Mouse (Mus musculus) gastrocnemius, postnatal 10 days (tissue): Measurements from ENCODE around the gene Lrrc30. TPM values are rescaled to one million over a fixed set of nuclear protein-coding genes. Genes with fewer than 3 reads are reported as not detected.

Source experiments
- DNase-seq: peaks from one replicate; pipeline ENCODE4 v3.0.0; 2021; ENCODE audit warnings: mixed read lengths
- long read RNA-seq, 2 experiments: library from polyadenylated mRNA; stranded (forward); transcript quantifications; one replicate each; pipeline ENCODE4 v2.0.0; 2021
- total RNA-seq, 2 experiments: library from RNA; stranded (reverse); gene quantifications; 2 replicates each; pipeline ENCODE4 v1.2.3; 2021

Gene Lrrc30
- total RNA-seq, result 10 to 100 TPM in 1 of 2 experiments, 1 to 10 TPM in 1; 6.3 to 18.7 TPM
- long read RNA-seq, experiment 1, transcript Lrrc30-201 (1 exons, 1,760 nt), result major isoform, 5 of 5 reads
- long read RNA-seq, experiment 1, partial matches to known transcripts, result 0 of 5 reads
- long read RNA-seq, experiment 1, other reads (novel, unspliced or antisense), result 0 of 5 reads
- long read RNA-seq, experiment 2, transcript Lrrc30-201 (1 exons, 1,760 nt), result major isoform, 26 of 26 reads
- long read RNA-seq, experiment 2, partial matches to known transcripts, result 0 of 26 reads
- long read RNA-seq, experiment 2, other reads (novel, unspliced or antisense), result 0 of 26 reads

- peak; percentile 46 for DNase-seq
Measured at GRCm38 (mm10) chr17:67632676-67633339, at the start of gene Lrrc30. Lrrc30 (minus strand) TSS chr17:67632723.

- DNase-seq, result no peak
Measured at GRCm38 (mm10) chr17:67681084-67681483, 48.6 kb upstream of the Lrrc30 start.

DNA sequence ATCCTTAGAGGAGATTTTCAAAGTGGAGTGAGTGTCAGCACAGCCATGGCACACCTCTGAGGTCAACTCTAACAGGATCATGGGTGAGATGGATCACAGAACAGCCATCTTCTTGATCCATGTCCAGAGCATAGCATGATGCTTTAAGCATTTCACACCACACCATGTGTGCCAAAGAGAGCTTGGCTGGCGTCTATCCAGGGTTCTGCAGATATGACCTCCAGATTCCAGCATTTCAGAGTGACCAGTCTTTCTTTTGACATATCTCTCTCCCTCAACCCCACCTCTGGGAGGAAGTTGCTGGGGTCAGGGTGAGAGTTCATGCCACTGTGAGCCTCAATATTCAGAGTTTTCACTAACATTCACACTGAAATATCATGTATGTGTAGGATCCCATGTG lies 46.1 kb upstream of the Lrrc30 start:
- DNase-seq, result no peak

GRCm38 (mm10) chr17:67667981-67668380 lies 35.5 kb upstream of the Lrrc30 start:
- DNase-seq, result peak; percentile 70

- no peak for DNase-seq
Measured at GRCm38 (mm10) chr17:67666981-67667380, 34.5 kb upstream of the Lrrc30 start.

DNA sequence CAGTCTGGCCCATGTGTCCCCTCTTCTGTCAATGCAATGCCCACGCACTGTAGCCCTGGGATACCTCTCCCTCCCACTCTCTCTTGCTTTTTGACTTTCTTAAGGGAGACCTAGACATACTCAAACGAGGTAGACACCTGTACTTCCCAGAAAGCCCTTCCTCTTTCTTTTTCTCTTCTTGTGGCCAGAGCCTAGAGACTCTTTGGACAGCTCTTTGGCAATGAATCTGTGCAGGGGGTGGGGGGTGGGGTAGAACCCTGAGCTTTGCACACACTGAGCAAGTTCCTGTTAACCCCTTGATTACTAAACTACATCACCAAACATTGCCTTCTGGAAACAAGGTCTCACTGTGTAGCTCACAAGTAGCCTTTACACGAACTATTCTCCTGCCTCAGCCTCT lies 31.8 kb upstream of the Lrrc30 start:
- no peak for DNase-seq

DNA sequence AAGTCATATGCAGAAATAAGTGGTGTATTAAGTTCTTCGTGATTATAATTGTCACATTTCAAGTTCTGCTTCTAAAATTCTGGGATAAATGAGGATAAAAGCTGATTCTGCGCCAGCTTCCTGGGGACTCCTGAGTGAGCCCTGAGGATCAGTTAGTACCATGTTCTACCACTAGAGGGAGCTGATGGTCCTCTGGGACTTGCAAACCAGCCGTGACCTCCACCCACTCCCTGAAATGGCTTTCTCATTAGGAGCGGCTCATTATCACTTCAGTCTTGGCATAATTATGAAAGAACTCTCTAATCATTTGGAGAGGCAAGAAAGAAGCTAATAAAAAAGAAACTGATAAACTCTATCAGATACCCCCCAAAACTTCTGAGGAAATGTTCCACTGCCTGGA lies 19.0 kb upstream of the Lrrc30 start:
- peak; percentile 38 for DNase-seq

DNA sequence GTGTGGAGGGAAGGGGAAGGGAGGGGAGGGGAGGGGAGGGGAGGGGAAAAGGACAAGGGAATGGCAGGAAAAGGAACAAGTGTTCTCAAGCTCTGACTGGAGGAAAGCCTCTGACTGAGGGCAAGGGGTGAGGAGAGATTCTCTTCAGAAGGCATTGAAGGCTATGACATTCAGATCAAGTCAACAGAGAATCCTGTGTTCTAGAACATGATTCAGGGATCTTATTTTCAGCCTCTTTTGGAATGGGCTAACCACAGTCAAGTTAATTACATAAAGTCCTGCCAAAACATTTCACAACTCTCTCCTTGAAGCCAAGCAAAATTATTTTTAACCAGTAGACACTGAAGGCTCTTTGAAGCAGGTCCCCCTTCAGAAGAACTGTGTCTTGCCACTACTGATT lies 9.1 kb upstream of the Lrrc30 start:
- no peak for DNase-seq

GRCm38 (mm10) chr17:67638119-67638810 lies 5.7 kb upstream of the Lrrc30 start:
- DNase-seq, result peak; percentile 29

DNA sequence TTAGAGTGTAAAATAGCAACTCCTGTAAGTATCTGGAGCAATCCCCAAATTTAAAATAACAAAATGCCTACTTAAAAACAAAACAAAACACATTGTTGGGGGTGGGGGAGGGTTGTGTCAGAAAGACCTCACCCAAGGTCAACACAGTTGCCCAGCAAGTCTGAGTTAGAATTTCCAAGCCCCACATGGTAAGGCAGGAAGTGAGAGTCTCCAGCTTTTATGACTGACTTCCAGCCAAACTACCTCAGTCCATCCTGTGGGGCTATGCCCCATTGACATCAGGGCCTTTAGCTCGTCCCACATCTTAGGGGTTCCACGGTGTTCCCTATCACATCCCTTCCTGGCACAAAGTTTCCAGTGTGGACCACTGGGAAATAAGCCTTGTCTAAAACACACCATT lies 4.4 kb upstream of the Lrrc30 start:
- no peak for DNase-seq

DNA sequence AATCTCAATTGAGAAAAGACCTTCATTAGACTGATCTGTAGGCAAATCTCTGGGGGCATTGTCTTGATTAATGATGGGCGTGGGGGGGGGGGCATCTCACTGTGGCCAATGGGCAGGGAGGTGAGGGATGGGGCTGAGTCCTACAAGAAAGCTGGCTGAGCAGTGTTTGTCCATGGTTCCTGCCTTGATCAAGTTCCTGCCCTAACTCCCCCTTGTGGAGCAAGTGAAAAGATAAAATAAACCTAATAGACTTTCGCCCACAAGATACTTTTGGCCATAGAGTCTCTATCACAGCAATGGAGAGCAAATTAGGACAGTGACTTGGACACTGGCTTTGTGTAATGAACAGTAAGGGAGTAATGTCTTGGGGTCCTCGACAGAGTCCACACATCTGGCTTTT lies 3.8 kb upstream of the Lrrc30 start:
- DNase-seq, result no peak

DNA sequence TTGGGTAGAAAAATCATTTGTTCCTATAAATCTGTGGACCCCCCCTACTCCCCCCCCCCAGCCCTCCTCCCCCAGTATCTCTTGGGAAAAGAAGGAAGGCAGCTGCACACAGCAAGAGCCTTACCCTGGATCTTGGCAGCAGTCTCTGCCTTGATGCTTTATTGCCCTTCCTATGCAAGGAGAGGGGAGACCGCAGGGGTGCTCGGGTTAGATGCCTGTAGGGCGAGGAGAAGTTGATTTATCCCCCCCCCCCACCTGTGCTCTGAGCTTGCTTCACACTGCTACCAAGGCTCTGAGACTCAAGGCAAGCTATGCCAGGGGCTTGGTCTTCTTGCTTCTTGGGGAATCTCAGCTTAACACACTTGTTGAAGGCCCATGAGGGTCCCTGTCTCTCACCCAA lies 2.8 kb downstream of the Lrrc30 start:
- DNase-seq, result no peak

DNA sequence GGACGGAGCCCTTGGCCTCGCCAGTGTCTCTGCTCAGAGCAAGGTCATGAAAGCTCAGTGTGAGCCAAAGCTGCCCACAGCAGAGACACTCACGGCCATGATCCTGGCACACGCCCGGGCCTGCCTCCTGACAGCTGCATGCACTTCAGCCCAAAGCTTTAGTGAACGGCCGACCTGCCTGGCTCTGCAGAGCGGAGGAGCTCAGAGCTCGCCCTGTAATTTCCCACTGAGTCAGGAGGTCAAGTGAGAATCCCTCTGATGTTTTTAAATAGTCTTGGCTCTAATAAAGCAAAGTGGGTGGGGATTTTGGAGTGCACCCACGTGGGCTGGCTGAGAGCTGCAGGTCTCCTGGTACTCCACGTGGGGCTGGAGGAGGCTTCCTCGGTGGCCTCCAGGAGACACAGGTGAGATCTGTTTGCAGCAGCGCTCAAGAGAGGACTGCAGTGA lies 3.3 kb downstream of the Lrrc30 start:
- peak; percentile 71 for DNase-seq

GRCm38 (mm10) chr17:67628475-67628874 lies 4.0 kb downstream of the Lrrc30 start:
- DNase-seq, result no peak

DNA sequence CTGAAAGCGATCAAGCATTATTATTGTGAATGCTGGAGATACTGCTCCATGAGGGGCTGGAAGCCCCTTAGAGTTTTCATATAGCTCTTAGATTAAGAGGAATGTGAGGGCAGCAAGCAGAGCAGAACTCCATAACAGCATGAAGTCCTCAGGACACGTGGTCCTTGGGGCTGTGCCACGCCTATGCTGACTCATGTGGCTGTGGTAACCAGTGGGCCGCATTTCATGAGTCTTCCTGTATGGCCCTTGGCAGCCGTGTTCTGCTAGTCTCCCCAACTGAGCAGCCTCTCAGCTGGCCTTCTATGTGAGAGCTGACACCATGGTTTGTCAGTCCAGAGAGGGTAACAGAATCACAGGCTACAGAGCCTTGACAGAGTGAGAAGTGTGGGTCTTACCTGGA lies 7.1 kb downstream of the Lrrc30 start:
- DNase-seq, result peak; percentile 43

DNA sequence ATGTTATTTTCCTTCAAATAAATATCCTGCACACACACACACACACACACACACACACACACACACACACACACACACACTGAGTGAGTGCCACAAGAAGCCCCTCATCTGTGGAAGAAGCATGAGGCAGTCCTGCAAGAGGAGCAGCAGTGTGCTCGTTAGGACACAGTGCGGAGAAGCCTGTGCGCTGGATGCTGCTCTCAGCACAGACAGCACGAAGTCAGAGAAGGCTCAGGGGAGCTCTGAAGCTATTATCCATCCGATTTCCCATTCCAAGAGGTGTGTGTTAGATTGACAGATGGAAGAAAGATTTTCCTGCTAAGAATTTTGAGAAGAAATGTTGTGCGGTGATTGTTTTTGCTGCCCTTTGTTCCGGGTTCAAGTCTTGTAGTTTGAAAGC lies 13.5 kb downstream of the Lrrc30 start:
- no peak for DNase-seq

DNA sequence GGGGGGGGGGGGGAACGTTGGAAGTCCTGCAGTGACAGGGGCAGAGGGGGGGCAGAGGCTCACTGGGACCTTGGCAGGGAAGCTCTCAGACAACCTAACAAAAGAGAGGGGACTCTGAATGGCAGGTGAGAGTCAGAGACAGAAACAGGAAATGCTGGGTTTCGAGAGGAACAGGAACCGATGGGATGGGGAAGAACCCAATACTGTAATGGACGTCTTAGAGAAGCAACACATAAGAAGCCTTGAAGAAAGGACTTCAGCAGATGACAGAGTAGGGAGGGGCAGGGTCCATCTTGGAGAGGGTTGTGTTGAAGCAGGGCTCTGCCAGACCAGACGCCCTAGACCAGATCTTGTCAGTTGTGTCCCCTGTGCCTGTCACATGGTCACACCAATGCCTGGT lies 18.1 kb downstream of the Lrrc30 start:
- no peak for DNase-seq

DNA sequence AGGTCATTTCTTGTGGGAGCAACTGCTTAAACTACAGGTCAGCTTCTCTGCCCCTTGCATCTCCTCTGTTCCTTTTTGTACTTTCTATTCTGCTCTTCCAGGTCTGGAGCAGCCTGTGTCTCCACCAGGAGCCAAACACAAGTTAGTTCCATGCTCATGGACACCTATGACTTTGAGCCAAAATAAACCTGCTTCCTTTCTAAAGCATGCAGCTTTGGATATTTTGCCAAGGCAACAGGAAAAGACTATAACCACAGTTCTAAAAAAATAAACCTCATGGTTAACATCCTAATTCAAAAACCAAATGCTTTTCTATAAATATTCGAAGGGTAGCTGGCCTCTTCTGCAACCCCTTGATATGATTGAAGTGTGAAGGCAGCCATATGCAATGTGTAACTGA lies 19.9 kb downstream of the Lrrc30 start:
- DNase-seq, result no peak

- DNase-seq, result no peak
Measured at GRCm38 (mm10) chr17:67612151-67612550, 20.4 kb downstream of the Lrrc30 start.

GRCm38 (mm10) chr17:67604446-67604845 lies 28.1 kb downstream of the Lrrc30 start:
- no peak for DNase-seq

- no peak for DNase-seq
Measured at GRCm38 (mm10) chr17:67602556-67602955, 30.0 kb downstream of the Lrrc30 start.

- peak; percentile 83 for DNase-seq
Measured at GRCm38 (mm10) chr17:67584937-67585579, 47.5 kb downstream of the Lrrc30 start.

GRCm38 (mm10) chr17:67584533-67584932 lies 48.0 kb downstream of the Lrrc30 start:
- DNase-seq, result no peak
